Mouse (Mus musculus): ENCODE measurements around the gene Adgrv1.

The Adgrv1 gene

GRCm38 (mm10) chr13:81239427-81239826 lies 393.5 kb downstream of the Adgrv1 start:
- DNase-seq (ENCODE audit: low spot score in 2 of 2): no peak

DNA sequence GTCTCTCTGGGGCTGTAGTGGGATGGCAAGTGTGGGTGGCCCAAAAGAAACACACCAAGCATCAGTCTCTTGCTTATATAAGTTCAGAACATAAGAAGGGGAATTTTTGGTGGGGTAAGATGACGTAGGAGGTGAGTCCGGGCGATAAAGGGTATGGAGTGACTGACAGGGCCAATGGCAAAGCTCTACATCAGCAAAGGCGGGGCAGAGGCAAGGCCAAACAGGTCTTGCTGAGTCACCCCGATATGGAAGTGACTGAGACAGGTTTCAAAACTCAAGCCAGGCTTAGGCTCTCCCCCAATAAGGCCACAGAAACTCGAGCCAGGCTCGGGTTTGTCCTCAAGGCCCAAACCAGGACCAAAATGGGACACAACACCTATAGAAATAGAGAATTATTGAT lies 394.1 kb downstream of the Adgrv1 start:
- no peak for DNase-seq (ENCODE audit: low spot score in 2 of 2)

DNA sequence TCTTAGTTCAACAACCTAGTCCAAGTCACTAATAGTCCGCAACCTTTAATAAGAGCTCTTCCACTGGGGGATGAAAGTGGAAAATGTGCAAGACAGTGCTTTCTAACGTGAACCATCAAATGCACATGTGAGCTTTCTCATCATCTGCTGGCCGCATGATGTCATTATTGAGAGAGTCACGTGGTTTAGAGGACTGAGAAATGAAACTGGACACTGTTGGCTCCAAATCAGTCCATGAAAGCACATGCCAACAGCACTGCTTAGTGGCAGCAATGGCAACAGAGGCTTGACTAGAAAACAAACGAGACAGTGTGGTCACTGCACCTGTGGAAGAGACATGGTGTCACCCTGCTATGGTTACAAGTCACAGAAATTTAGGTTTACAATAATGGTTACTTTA lies 395.0 kb downstream of the Adgrv1 start:
- no peak for DNase-seq (ENCODE audit: low spot score in 2 of 2)

DNA sequence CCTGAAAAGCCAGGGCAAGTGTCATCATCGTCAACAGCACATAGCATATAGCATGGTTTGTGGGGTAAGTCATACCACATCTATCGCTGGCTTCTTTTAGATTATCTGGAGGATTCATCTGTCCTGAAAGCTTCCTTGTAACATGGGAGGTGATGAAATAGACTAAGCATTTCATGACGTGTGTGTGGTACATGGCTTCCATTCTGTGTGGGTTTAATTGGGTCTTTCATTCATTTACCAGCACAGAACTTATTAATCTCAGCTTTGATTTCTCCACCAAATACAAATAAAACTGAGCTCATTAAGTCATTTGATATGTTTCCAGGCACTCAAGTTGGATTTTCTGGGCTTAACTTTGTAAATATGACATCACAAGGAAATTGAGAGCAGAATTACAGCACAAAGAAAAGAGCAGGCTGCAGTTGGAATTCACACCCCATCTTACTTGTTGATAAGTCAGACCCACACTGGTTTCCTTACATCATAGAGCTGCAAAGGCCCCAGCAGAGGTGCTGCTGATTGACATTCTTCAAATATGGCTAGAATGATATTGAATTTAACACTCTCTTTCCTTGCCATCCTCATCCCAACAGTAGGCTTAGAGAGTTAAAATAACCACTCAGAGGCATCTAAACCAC lies 396.1 kb downstream of the Adgrv1 start:
- no peak for DNase-seq (ENCODE audit: low spot score in 2 of 2)

GRCm38 (mm10) chr13:81234031-81234430 lies 398.9 kb downstream of the Adgrv1 start:
- no peak for DNase-seq (ENCODE audit: low spot score in 2 of 2)

GRCm38 (mm10) chr13:81232839-81233238 lies 400.1 kb downstream of the Adgrv1 start:
- no peak for DNase-seq (ENCODE audit: low spot score in 2 of 2)

GRCm38 (mm10) chr13:81230161-81230560 lies 402.8 kb downstream of the Adgrv1 start:
- DNase-seq (ENCODE audit: low spot score in 2 of 2): no peak

- no peak for DNase-seq (ENCODE audit: low spot score in 2 of 2)
Observed at GRCm38 (mm10) chr13:81223768-81224167, 409.2 kb downstream of the Adgrv1 start.

- no peak for DNase-seq (ENCODE audit: low spot score in 2 of 2)
Observed at GRCm38 (mm10) chr13:81222377-81222776, 410.6 kb downstream of the Adgrv1 start.

DNA sequence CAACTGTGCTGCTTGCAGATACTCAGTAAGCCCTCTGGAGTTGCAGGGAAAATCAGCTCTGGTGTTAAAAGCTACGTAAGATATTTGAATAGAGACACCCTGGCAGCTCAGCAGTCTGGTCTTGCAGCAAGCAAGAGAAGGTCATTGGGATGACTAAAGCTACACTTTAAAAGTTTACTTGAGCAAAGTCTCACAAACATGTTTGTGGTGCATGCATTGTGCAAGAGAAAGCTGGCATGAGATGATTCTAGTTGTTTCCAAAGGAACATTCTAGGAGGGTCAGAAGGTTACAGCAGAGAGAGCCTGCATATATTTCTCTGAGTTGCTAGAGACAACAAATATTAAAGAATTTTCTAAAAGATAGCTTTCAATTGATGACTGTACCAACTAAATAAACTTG lies 421.5 kb downstream of the Adgrv1 start:
- DNase-seq (ENCODE audit: low spot score in 2 of 2): no peak

DNA sequence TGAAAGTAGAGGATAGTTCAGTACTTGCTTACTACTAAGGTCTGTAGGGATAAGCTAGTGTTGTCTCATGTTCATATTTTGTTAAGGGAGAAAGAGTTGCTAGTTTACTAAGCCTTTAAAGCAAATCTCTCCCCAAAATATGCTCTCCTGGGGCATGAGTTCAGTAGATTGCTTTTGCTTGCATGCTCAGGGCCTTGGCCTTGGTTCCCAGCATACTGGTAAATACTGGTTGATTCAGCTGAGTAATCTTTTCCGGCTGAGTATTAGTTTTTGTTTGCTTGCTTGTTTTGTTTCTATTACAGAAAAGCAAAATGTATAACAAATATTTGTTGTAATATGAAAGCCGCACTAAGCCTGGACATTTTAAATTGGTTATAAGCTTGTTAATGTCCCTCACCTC lies 422.4 kb downstream of the Adgrv1 start:
- no peak for DNase-seq (ENCODE audit: low spot score in 2 of 2)

GRCm38 (mm10) chr13:81209815-81210214 lies 423.1 kb downstream of the Adgrv1 start:
- no peak for DNase-seq (ENCODE audit: low spot score in 2 of 2)

- DNase-seq (ENCODE audit: low spot score in 2 of 2): no peak
Observed at GRCm38 (mm10) chr13:81208106-81208613, 424.8 kb downstream of the Adgrv1 start.

GRCm38 (mm10) chr13:81181966-81182908 lies 450.7 kb downstream of the Adgrv1 start:
- no peak for DNase-seq (ENCODE audit: low spot score in 2 of 2)

- no peak for DNase-seq (ENCODE audit: low spot score in 2 of 2)
Observed at GRCm38 (mm10) chr13:81181459-81181858, 451.5 kb downstream of the Adgrv1 start.

DNA sequence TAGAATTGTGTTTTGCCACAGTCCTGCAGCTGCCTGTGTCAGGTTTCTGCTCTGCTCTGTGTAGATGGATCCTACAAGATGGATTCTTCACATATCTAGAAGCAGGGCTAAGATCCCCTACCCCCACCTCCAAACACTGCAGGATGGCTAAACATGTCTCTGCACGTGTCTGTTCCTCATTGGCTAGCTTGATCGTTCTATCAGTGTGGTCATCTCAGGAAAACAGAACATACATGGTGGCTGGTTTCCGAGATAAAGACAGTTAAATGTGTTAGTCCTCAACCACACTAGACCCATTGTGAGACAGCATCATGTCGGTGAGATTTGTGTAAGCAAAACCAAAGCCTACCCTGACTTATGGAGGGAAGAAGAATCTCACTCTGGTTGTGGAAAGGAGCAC lies 456.1 kb downstream of the Adgrv1 start:
- DNase-seq (ENCODE audit: low spot score in 2 of 2): no peak

DNA sequence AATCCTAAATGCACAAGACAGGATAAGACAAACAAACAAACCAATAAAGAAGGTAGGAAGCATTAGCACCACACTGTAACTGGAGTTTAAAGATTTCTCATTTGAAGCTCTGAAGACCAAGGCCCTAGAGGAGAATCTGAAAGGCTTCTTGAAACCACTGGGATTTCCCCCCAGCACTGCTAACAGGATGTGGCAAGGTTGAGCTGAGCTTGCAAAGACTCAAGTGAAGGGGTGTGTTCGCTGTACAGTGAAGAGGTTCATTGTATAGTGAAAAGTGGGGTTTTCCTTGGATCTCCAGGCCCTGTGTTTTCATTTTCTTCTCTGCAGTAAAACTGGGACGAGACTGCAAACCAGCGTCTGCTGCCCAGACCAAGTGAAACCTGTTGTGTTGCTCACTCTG lies 456.9 kb downstream of the Adgrv1 start:
- peak in 1 of 2 experiments; percentile 29 for DNase-seq (ENCODE audit: low spot score in 2 of 2)

GRCm38 (mm10) chr13:81171115-81171514 lies 461.8 kb downstream of the Adgrv1 start:
- DNase-seq (ENCODE audit: low spot score in 2 of 2): no peak

DNA sequence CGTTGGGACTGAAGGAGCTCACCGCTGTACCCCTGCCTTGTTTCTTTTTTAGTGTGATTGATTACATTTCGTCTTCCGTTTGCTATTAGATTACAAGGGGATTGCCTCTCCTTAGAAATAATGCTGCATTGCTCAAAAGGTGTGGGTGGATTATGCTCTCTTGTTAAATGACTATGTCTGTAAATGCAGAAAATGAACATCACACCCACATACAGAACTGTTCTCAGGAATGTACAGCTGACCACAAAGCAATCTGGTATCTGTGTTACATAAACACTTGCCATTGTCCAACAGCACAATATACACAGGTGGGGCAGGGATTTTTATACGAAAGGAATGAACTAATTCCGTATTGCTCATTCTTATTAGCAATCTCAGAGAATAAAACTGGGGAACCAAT lies 465.5 kb downstream of the Adgrv1 start:
- DNase-seq (ENCODE audit: low spot score in 2 of 2): no peak

GRCm38 (mm10) chr13:81159808-81160207 lies 473.1 kb downstream of the Adgrv1 start:
- no peak for DNase-seq (ENCODE audit: low spot score in 2 of 2)

DNA sequence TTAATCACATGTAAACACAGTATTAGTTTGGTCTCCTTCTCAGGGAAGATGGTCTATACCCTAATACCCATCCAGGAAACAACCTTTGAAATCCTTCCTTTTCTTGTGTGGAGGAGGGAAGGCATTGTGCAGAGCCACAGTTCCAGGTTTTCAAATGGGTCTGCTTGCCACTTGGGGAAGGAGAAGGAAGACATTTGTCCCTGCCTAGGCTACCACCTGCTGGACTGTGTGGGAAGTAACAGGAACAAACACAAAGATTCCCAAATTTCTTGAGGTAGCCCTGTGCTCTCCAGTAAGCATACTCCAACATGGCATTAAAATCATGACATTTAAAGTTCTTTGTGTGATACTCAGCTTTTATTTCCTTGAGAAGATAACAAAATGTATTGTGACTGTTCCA lies 477.6 kb downstream of the Adgrv1 start:
- DNase-seq (ENCODE audit: low spot score in 2 of 2): no peak

DNA sequence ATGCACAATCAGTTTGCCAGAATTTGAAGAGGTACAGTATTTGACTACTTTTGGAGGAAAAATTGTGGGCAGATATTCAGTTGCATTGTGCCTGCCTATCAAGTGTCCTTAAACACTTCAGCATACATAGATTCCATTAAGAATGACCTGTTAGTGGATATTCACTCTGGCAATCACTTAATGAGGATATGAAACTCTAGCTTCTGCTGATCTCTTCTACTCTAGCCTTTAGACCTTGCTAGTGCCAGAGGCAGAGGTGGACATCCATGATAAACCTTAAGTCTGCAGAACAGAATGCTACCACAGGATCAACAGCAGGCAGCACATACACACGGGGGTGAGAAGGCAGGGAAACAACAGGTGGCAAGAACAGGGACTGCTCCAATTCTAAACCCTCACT lies 488.5 kb downstream of the Adgrv1 start:
- no peak for DNase-seq (ENCODE audit: low spot score in 2 of 2)

Data from spleen, postnatal 10 days (tissue).